Mouse (Mus musculus): ENCODE data around the gene Camsap2. TPM values are rescaled to one million over a fixed set of nuclear protein-coding genes. Genes with fewer than 3 reads are reported as not detected.
A peak's percentile ranks its signal among the peaks of the same experiment; 100 is the strongest.

Gene Camsap2
- total and polyA plus RNA-seq, 3 experiments = 7.6 to 38.3 (median 10.7) TPM

DNA sequence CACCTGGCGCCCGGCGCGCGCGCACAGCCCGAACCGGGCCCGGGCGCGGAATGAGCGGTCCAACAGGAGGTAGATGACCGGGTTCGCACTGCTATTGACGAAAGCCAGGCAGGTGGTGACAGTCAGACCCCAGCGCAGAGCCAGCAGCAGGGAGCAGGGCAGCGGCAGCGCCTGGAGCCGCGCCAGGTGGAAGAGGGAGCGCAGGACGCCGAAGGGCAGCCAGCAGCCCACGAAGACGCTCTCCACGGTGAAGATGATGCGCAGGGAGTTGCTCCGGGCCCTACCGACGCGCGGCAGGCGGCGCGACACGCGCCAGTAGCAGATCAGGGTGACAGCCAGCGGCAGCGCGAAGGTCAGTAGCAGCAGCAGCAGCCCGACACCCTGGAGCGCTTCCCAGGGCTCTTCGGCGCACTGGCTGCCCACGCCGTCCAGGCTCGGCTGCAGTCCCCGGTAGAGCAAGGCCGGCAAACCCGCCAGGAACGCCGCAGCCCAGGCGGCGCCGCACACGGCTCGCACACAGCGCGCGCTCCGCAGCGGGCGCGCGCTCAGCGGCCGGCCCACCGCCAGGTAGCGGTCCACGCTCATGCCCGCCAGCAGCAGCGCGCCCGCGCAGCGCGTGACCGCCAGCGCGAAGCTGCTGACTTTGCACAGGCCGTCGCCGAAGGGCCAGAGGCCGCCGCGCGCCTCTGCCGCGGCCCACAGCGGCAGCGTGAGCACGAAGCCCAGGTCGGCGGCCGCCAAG, 85.8 kb downstream of the Camsap2 start:
- Histone ChIP-seq H3K36me3 (ENCODE audit: control insufficient read depth in 1 of 2, insufficient read depth in 2 of 2, low read length in 2 of 2) (peaks cover 0 to 7% of the 10 kb centered on the region in 2 experiments; a peak in 2 of 4 replicates), H3K79me2 (ENCODE audit: control insufficient read depth, insufficient read depth, low read length, poor library complexity) (no peaks in the 10 kb centered on the region), H3K27me3 (ENCODE audit: control insufficient read depth in 1 of 2, insufficient read depth in 2 of 2, low read length in 2 of 2) (no peaks in the 10 kb centered on the region), H3K9me3 (replicated peaks; ENCODE audit: insufficient read depth, low read length) (no peaks in the 10 kb centered on the region), H3K9ac (ENCODE audit: control insufficient read depth, low read depth, low read length, poor library complexity, severe bottlenecking) (no peak overlapping the region), H3K4me1 (ENCODE audit: control insufficient read depth in 1 of 2, insufficient read depth in 2 of 2, low read length in 2 of 2) (peaks cover 3 to 6% of the 10 kb centered on the region in 2 experiments; a peak in 3 of 4 replicates), H3K4me3 (ENCODE audit: control insufficient read depth in 1 of 2, insufficient read depth in 1 of 2, low read depth in 2 of 2, low read length in 2 of 2) (no peak overlapping the region), H3K27ac (ENCODE audit: control insufficient read depth, low read depth, low read length) (no peak overlapping the region)
- no peak for DNase-seq (ENCODE audit: low read depth, low spot score)
- TF ChIP-seq POLR2A (IDR thresholded peaks at IDR 0.05; ENCODE audit: control insufficient read depth in 1 of 2, insufficient read depth in 1 of 2, low read depth in 1 of 2, low read length in 2 of 2, poor library complexity in 1 of 2) = 0 out of 4 replicates have a peak, but pooled peaks of 1 of the 2 experiments have one; percentile 0
- TF ChIP-seq ZMIZ1 (IDR thresholded peaks at IDR 0.05; ENCODE audit: low read depth, low read length) = no peak
- TF ChIP-seq SIN3A (IDR thresholded peaks at IDR 0.05; ENCODE audit: low read length) = no peak
- TF ChIP-seq MXI1 (IDR thresholded peaks at IDR 0.05; ENCODE audit: low read depth, low read length) = no peak
- TF ChIP-seq GATA1 (IDR thresholded peaks at IDR 0.05; ENCODE audit: low read depth, low read length) = no peak

DNA sequence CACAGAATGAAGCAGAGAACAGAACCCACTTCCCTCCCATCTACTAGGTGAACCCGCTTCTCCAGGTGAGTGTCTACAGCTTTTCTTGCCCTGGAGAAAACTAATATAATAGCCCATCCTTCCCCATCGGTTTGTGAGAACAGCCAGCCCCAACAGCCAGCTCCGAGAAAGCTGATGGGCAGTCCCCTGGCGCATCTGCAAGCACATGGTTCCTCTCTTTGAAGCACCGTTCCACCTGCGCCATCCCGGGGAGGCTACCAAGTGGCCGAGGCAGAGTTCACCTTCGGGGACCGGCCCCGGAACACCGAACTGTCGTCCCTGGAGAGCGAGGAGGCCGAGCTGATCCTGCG, 86.4 kb downstream of the Camsap2 start:
- Histone ChIP-seq H3K9me3 (replicated peaks; ENCODE audit: insufficient read depth, low read length) (no peaks in the 10 kb centered on the region), H3K9ac (ENCODE audit: control insufficient read depth, low read depth, low read length, poor library complexity, severe bottlenecking) (no peak overlapping the region), H3K27me3 (ENCODE audit: control insufficient read depth in 1 of 2, insufficient read depth in 2 of 2, low read length in 2 of 2) (no peaks in the 10 kb centered on the region), H3K4me3 (ENCODE audit: control insufficient read depth in 1 of 2, insufficient read depth in 1 of 2, low read depth in 2 of 2, low read length in 2 of 2) (no peak overlapping the region), H3K27ac (ENCODE audit: control insufficient read depth, low read depth, low read length) (no peak overlapping the region), H3K4me1 (ENCODE audit: control insufficient read depth in 1 of 2, insufficient read depth in 2 of 2, low read length in 2 of 2) (peaks cover 4 to 12% of the 10 kb centered on the region in 2 experiments), H3K79me2 (ENCODE audit: control insufficient read depth, insufficient read depth, low read length, poor library complexity) (no peaks in the 10 kb centered on the region), H3K36me3 (ENCODE audit: control insufficient read depth in 1 of 2, insufficient read depth in 2 of 2, low read length in 2 of 2) (peaks cover 0 to 10% of the 10 kb centered on the region in 2 experiments; a peak in 2 of 4 replicates)
- no peak for DNase-seq (ENCODE audit: low read depth, low spot score)
- TF ChIP-seq TBP (IDR thresholded peaks at IDR 0.05; ENCODE audit: low read depth, low read length) = no peak
- TF ChIP-seq JUND (IDR thresholded peaks at IDR 0.05; ENCODE audit: low read depth, low read length) = no peak
- TF ChIP-seq MAX (IDR thresholded peaks at IDR 0.05; ENCODE audit: low read length) = no peak
- no peak for TF ChIP-seq NRF1 (IDR thresholded peaks at IDR 0.05; ENCODE audit: insufficient read depth, low read depth, low read length, poor library complexity, severe bottlenecking)
- TF ChIP-seq USF2 (IDR thresholded peaks at IDR 0.05; ENCODE audit: borderline replicate concordance in 1 of 2, insufficient read depth in 1 of 2, low read depth in 1 of 2, low read length in 2 of 2) = no peak
- TF ChIP-seq MXI1 (IDR thresholded peaks at IDR 0.05; ENCODE audit: low read depth, low read length) = no peak
- no peak for TF ChIP-seq USF1 (IDR thresholded peaks at IDR 0.05; ENCODE audit: low read depth, low read length)
- TF ChIP-seq ELF1 (IDR thresholded peaks at IDR 0.05; ENCODE audit: low read depth, low read length) = no peak
- TF ChIP-seq MAFK (IDR thresholded peaks at IDR 0.05; ENCODE audit: borderline replicate concordance, low read depth, low read length) = no peak

DNA sequence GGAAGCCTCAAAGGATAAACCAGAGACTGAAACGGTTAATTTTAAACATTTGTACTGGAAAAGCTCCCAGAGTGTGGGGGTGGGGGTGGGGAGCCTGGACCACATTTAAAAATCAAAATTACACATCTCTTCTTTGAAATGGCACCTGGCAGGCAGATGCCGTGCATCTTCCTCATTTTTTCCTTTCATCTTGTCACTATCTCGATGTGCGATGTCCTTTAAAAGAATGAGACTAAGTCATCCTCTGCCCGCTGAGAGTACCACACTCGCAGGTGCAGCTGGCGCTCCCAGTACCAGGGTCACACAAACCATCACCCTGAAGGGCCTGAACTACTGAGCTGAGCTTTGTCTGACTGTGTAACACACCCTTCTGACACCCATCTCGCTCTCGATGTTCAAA, 87.4 kb downstream of the Camsap2 start:
- no peaks in the 10 kb centered on the region for H3K79me2 ChIP-seq (ENCODE audit: control insufficient read depth, insufficient read depth, low read length, poor library complexity)
- no peak for DNase-seq (ENCODE audit: low read depth, low spot score)
- H3K4me1 ChIP-seq (ENCODE audit: control insufficient read depth in 1 of 2, insufficient read depth in 2 of 2, low read length in 2 of 2) = peaks cover 9 to 15% of the 10 kb centered on the region in 2 experiments
- H3K4me3 ChIP-seq (ENCODE audit: control insufficient read depth in 1 of 2, insufficient read depth in 1 of 2, low read depth in 2 of 2, low read length in 2 of 2) = no peak overlapping the region
- no peaks in the 10 kb centered on the region for H3K9me3 ChIP-seq (replicated peaks; ENCODE audit: insufficient read depth, low read length)
- no peak overlapping the region for H3K27ac ChIP-seq (ENCODE audit: control insufficient read depth, low read depth, low read length)
- H3K9ac ChIP-seq (ENCODE audit: control insufficient read depth, low read depth, low read length, poor library complexity, severe bottlenecking) = no peak overlapping the region
- H3K27me3 ChIP-seq (ENCODE audit: control insufficient read depth in 1 of 2, insufficient read depth in 2 of 2, low read length in 2 of 2) = no peaks in the 10 kb centered on the region
- TF ChIP-seq NRF1 (IDR thresholded peaks at IDR 0.05; ENCODE audit: insufficient read depth, low read depth, low read length, poor library complexity, severe bottlenecking) (no peak), USF2 (IDR thresholded peaks at IDR 0.05; ENCODE audit: borderline replicate concordance in 1 of 2, insufficient read depth in 1 of 2, low read depth in 1 of 2, low read length in 2 of 2) (no peak)
- peaks cover 0 to 14% of the 10 kb centered on the region in 2 experiments; a peak in 2 of 4 replicates for H3K36me3 ChIP-seq (ENCODE audit: control insufficient read depth in 1 of 2, insufficient read depth in 2 of 2, low read length in 2 of 2)

Data from MEL (cell line).